Mouse (Mus musculus) c-Kit-positive CD71-positive TER-119-negative erythroid progenitor cells, embryonic 14.5 days (primary cell): ENCODE measurements around the gene Heg1.
A peak's percentile ranks its signal among the peaks of the same experiment; 100 is the strongest.

Experiments used
- DNase-seq: peaks from one replicate; pipeline ENCODE4 v3.0.0-alpha.2; 2013; ENCODE audit warnings: low read depth

Heg1 gene

DNA sequence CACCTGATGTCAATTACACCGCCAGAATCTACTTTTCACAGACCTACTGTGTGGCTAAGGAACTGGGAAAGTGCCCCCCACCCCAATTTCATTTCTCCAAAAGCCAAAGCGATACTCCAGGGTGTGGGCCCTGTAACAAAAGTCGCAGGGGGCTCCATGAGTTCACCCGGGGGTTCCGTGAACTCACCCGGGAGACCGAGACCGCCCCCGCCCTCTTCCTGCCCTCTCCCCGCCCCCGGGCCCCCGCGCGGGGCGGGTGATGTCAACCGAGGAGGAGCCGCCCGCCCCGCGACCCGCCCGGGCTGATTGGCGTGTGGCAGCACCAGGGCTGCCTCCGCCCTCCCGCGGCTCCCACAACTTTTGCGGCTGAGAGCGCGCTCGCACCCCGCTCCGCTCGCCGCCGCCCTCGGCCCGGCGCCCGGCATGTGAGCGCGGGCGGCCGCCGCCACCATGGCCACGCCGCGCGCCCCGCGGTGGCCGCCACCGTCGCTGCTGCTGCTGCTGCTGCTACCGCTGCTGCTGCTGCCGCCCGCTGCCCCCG, at the start of gene Heg1:
TSS of gene Heg1 (plus strand) at position 209 of the 541 bp plus-strand sequence.
- peak; percentile 77 for DNase-seq

DNA sequence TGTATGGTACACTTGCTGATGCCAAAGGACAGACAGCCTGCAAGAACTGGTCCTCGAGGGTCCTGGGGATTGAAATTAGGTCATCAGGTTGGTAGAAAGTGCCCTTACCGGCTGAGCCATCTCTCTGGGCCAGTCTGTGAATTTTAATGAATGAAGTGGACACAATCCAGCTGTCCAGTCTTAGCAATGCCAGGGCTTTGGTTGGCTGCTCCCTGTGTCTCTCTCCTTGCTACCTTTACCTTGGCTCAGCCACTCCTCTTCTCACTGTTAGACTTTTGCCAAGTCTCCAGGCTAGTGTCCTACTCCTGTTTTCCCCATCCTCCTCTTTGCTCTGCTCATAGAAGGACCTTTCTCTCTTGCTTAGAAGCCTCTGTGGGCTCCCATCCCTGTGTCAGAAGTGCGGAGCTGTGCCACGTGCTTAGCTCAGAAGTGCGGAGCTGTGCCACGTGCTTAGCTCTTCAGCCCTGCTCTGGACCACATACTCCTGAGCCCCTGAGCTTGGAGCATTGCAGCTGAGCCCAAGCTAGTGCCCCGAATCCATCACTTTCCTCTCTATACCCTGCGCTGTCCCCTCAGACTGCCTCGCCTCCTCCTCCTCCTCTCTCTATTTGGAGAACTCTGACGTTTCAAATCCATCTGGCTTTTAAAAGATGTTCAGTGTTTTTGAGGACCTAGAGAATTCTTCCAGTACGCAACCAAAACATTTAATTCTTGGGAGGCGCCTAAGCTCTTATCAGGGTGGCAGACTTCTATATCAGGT, 48.2 kb upstream of the Heg1 start:
- no peak for DNase-seq

DNA sequence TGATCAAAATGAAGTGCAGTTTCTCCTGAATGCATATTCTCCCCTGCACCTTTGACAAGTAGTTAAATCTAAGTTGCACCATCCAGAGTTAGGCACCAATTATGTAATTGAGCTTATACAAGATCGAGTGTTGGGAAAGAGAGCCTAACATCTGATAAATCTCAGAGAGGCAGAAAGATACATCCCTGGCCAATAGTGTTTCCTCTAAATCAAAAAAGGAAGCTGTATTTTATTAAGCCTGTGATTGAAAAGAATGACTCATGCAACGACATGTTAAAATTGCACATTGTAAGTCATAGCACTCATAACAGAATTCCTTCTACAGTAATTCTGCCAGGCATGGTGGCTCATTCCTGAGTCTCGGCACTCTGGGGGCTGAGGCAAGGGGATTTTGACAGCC, 42.4 kb upstream of the Heg1 start:
- no peak for DNase-seq

DNA sequence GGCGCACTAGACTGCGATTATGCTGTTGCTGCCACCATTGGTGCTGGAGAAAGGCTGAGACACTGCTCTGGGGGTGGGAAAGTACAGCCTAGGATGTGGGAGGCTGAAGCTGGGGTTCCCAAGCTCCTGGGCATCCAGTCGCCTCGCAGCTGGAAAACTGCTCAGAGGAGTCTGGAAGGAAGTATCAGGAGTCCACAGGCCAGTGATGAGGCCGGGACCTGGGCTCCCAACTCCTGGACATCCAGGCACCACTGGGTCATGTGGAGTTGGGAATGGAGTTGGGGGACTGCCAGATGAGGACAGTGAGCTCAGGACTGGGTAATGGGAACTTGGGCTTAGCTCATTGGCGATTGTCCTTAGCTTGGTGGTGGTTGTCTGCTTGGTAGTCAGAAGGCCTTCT, 31.1 kb upstream of the Heg1 start:
- DNase-seq: no peak

DNA sequence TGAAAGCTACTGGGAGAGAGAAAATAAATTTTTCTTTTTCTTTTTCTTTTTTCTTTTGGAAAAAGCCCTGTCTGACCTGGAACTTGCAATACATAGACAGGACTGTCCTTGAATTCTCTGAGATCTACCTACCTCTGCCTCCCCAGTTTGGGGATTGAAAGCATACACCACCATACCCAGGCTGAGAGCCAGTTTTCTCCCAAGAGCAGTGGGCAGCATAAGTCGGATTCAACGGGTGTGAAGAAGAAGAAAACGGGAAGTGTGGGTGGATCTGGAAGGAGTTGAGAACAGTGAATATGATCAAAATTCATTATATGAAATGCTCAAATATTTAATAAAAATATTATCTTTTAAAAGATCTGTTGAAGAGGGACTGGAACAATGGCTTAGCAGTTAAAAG, 28.7 kb upstream of the Heg1 start:
- DNase-seq: no peak

DNA sequence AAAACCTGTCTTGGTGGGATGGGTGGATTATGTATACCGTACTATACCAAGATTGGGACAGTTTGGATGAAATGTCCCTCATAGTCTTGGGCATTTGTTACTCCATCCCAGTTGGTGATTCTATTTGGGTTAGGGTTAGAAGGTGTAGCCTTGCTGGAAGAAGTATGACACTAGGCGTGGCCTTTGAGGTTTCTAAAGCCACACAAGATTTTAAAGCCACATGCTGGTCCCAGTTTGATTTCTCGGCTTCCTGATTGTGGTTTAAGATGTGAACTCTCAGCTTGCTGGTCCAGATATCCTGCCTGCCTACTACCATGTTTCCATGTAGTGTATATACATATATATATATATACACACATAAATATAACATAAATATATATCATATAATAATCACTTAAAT, 27.0 kb upstream of the Heg1 start:
- DNase-seq: no peak

DNA sequence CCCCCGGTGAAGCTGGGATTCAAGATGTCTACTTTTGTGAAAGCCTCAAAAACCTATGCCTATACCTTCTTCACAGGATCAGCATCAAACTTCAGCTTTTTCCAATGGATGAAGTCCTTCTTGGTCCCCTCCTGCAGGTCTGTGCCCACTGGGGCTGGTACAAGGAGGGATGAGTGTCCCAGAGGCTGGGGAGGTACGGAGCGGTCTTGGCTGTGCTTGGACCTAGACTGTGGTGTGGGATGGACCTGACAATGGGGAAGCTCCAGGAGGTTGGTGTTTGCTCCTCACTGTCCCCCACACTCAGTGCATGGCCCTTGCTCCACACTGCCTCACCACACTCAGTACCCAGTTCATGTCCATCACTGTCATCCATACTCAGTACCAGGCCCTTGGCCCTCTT, 26.0 kb upstream of the Heg1 start:
- DNase-seq: no peak

DNA sequence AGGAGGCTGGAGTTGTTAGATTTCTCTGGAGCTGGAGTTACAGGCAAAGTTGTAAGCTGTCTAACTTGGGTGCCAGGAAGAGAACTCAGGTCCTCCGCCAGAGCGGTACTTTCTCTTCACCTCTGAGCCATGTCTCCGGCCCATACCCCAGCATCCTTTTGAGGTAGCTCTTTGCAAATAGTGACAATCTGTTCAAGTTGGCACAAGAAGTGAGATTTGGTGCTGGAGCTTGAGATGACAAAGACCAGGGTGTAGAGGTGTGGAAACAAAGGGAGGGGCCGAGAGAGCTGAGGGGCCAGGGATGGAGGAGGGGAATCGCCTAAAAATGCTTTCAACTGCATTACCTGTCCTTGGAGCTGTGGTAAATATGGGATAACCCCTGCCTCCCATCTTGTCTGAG, 24.6 kb upstream of the Heg1 start:
- DNase-seq: no peak

DNA sequence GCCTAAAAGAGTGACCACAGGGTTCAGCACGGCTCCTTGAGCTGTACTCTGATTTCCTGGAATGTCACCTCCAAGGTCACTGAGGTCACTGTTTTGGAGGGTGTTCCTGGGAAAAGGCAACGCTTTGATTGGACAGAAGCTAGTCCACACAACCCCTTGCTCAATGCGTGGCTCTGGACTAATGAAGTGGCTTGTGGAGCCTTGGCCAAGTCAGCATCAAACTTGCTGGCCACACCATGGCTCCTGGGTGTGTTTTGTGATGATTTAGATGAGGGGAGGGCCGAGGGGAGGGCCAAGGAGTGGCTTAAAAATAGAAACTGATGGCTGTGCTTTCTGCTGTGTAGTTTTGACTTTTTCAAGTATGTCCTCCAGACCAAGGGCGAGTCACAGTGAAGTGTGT, 24.0 kb upstream of the Heg1 start:
- no peak for DNase-seq

DNA sequence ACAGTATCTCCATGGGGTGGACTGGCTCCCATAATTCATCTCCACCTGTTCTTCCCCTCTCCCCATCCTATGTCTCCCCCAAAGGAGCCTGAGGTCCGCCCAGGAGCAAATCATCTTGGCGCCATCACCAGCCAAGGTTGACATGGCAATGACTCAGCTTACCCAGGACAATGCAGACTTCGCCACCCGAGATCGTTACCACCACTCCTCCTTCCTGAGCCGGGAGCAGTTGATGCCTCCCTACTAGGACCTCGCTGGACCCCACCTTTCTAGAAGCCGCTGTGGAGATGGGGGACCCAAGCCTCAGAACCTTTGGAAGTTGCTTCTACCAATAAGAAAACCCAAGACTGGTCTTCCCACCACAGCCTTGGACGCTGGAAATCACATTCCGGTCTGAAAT, 21.3 kb upstream of the Heg1 start:
- no peak for DNase-seq

DNA sequence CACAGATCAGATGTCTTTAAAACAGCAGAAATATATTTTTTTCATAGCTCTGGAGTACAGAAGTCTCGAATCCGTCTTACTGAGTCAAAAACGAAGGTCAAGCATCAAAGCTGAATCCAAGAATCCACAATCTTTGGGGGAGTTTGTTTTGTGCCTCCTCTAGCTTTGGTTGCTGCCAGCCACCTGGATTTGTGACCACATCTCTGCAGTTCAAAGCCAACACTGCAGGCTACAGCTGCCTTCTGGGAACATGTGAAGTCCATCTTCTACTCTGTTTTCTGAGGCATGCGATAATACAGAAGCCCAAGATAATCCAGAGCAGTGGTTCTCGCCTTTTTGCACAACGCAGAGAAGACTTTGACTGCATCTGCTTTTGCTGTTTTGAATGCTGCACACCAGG, 17.9 kb upstream of the Heg1 start:
- DNase-seq: no peak

DNA sequence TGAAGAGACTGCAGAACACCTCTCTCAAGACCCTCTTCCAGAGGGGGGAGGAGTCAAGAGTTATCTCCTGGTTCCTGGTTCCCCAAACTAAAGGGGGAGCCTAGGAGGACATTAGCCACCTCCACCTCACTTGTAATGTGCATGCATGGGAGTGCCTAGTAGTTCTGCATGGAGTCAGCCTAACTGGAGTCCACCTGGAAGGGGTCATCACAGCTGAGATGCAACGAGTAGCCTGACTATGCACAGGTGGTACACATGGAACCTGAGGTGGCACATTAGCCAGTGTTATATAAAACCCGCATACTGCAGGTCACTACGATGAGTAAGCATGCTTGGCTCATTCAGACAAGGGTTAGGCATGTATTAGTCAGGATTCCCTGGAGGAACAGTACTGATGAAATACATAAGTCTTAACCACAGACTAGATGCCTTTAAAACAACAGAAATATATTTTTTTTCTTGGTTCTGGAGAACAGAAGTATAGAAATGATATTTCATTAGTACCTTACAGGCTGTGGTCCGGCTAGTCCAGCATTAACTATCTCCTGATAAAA, 17.1 kb upstream of the Heg1 start:
- no peak for DNase-seq

DNA sequence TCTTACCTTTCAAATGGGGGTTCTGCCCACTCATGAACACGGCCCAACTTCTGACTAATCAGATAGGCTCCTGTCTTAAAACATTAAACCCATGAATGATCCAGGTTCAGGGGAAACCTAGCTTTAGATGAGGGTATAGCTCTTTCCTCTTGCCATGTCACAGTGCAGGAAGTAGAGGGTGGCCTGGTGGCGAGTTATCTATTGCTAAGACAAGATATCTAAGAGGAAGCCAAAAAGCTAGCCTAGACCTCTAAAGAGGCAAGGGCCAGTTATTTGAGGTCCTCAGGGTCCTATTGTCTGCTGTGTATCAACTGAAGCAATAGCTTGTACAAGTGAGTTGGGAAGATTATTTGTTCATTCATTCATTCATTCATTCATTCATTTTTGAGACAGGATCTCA, 15.7 kb upstream of the Heg1 start:
- no peak for DNase-seq

DNA sequence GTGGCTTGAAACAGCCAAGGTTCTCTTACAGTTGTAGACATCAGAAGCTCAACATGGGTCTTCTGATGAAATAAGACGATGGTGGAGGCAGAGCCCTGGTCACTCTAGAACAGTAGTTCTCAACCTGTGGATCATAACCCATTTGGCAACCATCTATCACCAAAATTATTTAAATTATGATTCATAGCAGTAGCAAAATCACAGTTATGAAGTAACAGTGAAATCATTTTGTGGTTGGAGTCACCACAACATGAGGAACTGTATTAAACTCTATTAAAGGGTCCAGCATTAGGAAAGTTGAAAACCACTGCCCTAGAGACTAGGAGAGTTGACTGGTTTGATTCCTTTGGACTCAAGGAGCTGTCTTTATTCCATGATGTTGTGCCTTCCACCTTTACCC, 15.1 kb upstream of the Heg1 start:
- DNase-seq: no peak

DNA sequence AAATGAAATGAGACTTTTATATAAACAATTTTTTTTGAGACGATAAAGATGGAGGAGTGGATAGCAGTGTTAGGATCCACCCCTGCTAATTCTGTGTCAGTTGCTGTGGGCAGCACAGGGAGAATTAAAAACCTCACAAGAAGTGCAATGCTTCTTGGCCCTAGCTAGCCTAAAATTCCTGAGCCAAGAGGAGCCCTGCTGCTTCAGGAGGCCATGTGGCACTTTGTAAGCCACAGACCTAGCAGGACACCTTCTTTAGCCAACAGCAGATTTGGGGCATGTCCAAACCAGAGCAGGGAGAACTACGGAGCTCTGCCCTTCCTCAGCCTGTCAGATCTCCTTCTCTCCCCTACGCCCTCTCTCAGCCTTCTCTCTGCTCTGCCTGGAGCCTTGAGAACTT, 13.8 kb upstream of the Heg1 start:
- DNase-seq: no peak

DNA sequence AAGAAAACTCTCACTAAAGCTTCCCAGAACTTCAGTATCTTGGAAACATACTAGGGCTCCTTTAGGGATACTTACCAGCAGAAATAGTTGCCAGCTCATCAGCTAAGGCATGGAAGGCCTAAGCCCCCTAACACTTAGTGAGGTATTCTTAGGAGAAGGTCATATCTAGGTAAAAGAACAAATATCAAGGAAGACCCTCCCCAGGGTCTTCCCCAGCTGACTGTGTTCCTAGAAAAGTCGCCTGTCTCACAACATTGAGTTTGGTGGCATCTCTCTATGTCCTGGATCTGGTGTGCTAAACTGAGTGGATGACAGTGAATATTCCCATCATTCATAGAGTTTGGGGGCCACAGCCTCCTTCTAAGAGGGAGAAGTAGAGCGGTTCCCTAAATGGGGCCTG, 13.2 kb upstream of the Heg1 start:
- no peak for DNase-seq

DNA sequence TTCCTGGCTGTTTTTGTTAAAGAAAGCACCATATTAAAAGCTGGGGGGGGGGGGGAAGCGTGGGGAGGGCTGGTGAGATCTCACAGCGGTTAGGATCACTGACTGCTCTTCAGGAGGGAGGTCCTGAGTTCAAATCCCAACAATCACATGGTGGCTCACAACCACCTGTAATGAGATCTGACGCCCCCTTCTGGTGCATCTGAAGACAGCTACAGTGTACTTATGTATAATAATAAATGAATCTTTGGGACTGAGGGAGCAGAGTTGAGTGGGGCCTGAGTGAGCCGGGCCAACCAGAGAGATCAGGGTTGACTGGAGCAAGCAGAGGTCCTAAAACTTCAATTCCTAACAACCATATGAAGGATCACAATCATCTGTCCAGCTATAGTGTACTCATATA, 12.0 kb upstream of the Heg1 start:
- DNase-seq: no peak

DNA sequence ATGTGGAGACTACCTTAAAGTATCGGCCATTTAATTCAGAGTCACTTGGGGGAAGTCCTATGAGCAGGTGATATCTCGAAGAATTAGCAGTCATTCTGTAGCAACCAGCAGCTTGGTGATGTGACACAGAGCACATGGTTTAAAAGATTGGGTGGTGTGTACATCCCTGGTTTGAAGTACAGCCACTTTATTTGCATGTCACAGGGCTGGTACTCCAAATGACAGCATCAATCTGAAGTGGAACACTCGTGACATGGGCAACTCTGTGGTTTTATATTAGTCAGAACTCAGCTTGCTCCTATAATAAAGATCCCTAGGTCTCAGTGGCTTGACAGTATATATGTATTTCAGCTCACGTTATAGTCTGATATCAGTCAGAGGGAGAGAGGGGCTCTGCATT, 11.5 kb upstream of the Heg1 start:
- no peak for DNase-seq

DNA sequence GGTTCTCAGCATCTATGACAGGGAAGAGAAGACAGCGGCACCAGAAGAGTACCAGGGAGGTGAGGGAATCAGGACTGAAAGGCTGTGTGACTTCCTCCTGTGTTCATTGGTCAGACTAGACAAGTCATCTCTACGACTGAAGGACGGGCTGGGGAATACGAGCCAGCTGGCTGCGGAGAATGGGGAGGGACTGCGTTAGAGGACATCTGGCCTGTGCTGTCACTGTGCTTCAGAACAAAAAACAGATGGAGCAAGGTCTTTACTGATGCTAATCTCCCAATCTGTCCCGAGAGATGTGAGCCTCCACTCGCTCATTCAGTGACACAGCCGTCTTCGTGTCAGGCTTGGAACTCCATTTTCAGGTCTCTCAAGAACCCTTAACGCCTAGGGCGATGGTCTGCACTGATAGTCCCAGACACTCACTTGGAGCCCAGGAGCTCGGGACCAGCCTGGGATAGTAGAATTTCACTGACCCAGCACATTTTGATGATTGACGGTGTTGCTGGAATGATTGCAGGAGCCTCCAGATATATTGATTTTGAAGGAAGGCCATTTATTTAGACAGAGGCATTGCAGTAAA, 10.6 kb upstream of the Heg1 start:
- no peak for DNase-seq

DNA sequence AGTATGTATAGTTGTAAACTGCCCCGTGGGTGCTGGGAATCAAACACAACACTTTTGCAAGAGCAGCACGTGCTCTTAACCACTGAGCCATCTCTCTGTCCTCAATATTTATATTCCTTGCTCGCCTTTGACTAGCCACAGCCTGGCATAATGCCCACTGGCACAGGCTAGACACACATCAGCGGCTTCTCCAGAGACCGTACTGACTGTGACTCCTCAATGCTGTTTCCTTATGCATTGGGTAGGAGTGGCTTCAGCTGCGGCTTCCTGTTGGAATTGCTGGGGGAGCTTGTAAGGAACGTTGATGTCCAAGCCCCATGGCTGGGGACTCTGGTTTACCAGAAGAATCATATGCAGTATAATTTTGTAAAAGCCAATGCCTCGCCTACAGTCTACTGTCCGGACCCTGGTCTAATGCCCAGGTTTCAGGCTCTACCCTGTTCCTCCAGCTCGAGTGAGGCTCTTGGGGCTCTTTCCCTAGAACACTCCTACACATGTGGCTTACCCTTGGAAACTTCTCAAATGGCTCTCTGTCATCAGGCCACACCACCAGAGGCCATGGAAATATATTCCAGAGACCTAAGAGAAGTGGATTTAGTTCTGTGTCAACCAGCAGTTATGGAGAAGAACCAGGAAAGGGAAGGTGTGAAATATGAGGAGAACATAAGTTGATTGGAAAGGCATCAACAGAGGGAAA, 8.9 kb upstream of the Heg1 start:
- no peak for DNase-seq

DNA sequence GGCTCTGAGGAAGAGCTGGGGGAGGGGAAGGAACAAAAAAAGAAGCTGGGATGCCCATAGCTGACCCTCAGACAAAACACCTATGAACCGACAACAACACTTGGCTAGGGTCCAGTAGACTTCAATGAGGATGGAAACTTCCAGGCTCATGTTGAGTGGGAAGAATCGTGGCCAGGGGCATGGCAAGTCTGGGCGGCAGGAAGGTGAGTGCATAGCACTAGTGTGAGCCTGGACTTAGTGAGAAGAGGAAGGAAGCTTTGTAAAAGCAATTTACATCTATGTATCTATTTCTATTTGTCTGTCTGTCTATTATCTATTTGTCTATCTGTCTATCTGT, 8.4 kb upstream of the Heg1 start:
- no peak for DNase-seq

DNA sequence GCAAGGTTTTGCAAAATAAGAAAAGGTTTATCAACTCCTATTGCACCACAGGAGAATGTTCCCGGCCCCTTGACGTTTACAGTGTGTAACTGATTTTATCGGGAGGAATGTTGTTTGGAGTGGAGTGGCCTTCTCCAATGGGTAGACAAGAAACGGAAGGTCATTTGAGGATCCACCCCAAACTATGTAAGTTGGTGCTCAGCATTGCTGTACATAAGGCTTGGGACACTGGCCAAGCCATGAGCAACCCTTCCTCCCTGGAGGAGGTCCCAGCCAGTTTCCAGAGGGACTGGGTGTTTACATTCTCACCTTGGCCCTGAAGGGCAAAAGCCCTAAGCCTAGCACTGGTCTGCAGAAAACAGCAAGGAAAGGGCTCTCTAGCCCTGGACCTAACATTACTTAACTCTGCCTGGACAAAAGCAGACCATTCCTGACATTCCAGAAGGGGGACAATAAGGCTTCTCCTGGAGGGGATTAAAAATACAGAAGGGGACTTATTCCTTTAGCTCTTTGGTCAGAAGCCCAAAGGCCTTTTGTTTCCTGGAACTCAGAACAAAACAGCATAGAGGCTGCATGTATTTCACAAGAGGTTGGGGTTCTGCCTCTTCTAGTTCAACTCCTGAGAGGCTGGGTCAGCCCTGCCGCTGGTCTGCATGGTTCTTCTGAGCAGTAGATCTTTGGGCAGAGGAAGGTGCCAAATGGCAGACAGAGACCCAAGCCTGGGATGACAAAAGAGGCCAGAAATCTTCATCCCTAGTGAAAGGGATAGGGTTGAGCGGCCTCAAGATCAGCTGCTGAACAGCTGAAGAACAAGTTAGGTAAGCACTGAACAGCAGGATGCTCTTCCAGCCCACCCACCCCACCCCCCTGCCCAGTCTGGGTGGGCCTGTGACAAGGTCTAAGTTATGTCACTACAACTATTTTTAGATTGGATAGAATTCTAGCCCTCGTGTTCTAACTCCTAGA, 7.5 kb upstream of the Heg1 start:
- no peak for DNase-seq
